Mouse (Mus musculus): Measurements from ENCODE around the gene Smok2b.
A peak's percentile ranks its signal among the peaks of the same experiment; 100 is the strongest.
"Not testable (repeated sequence)": the region's sequence is repeated elsewhere in the genome, so short reads cannot be mapped to it uniquely, and the experiment has no call there.

The Smok2b gene

GRCm38 (mm10) chr17:13229957-13230356, at the start of gene Smok2b:
TSS of gene Smok2b (plus strand) at chr17:13230257.
- DNase-seq (ENCODE audit: low spot score in 2 of 2) = not testable (repeated sequence)

DNA sequence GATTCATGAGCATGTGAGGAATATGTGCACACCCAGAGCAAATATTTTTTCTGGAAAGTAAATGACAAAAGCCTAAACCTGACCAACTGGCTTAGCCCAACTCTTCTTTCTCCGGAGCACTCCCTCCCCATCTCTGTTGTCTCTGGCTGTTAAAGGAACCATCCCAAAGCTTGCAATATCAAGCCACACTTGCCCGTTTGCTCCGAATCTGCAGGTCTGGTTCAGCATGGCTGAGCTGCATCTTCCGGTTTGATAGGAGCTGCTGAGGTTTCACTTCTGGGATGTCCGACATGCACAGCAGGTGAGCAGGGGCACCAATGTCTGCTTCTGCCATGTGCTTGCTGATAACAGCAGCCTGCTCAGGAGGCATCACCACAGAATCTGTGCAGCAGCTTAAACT, 49.6 kb upstream of the Smok2b start:
- peak in 1 of 2 experiments; percentile 10 for DNase-seq (ENCODE audit: low spot score in 2 of 2)

- DNase-seq (ENCODE audit: low spot score in 2 of 2) = not testable (repeated sequence)
Measured at GRCm38 (mm10) chr17:13182712-13183111, 47.3 kb upstream of the Smok2b start.

DNA sequence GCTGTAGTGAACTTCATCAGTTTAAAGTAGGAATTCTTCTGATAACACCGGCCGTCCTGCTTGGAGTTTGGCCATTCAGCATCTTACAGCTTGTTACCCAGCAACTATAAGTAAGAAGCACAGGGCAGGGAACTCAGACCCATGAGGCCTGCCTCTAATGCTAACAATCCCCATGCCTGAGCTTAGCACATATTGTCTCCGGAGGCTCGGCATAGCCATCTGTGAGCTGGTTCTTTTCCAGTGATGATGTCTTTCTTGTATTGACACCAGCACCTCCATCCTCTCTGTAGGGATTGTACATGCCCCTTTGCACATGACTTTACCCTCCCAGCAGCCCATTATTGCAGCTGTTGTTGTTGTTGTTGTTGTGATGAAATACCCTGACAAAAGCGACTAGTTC, 45.5 kb upstream of the Smok2b start:
- not testable (repeated sequence) for DNase-seq (ENCODE audit: low spot score in 2 of 2)

DNA sequence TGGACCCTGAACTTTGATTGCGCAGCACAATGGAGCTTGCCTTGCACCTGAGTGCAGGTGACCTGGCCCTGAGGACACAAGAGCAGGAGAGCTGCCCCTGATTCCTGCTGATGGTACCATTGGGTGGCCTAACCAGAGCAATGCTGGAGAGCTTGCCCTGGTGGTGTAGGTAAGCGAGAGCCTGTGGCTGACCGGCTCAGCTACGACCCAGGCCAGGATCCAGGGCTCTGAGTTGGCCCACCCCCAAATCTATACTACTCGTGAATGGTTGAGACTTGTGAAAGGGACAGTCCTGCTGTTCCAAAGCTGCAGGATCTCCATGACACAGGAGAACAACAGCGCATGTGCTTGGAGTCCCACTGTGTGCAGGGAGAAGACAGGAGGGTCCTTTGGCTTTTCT, 43.5 kb upstream of the Smok2b start:
- DNase-seq (ENCODE audit: low spot score in 2 of 2) = not testable (repeated sequence)

- DNase-seq (ENCODE audit: low spot score in 2 of 2) = not testable (repeated sequence)
Measured at GRCm38 (mm10) chr17:13187621-13188020, 42.4 kb upstream of the Smok2b start.

DNA sequence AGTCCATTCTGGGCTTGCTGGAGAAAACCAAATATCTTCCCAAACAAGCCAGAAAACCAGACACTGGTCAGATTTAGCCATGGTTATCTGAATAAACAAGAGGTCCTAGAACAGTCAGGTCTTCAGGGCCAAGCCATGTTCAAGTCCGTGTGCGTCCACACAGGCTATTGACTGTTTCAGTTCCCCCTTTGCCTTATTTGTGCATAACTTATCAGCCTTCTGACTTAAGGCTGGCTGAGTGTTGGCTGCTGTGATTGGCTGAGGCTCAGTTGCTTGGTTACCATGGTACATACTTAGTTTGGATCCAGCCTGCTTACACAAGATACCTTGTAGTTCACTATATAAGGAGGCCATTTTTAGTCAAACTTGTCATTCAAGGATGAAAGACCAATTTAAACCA, 41.2 kb upstream of the Smok2b start:
- DNase-seq (ENCODE audit: low spot score in 2 of 2) = not testable (repeated sequence)

GRCm38 (mm10) chr17:13190836-13191583, 39.0 kb upstream of the Smok2b start:
- DNase-seq (ENCODE audit: low spot score in 2 of 2) = not testable (repeated sequence)

DNA sequence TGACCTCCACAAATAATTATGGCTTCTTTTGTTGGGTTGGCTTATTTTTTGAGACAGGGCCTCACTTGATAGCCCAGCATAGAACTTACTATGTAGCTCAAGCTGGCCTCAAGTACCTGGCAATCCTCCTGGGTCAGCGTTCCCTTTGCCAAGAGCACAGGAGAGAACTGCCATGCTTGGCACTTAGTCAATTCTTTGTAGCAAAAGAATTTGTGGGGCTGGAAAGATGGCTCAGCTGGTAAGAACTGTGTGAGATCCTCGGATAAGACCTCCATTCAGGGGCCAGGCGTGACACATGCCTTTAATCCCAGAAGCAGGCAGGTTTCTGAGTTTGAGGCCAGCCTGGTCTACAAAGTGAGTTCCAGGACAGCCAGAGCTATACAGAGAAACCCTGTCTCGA, 33.6 kb upstream of the Smok2b start:
- not testable (repeated sequence) for DNase-seq (ENCODE audit: low spot score in 2 of 2)

GRCm38 (mm10) chr17:13198812-13199211, 31.2 kb upstream of the Smok2b start:
- DNase-seq (ENCODE audit: low spot score in 2 of 2) = not testable (repeated sequence)

- DNase-seq (ENCODE audit: low spot score in 2 of 2) = peak; percentile 65 to 72
Measured at GRCm38 (mm10) chr17:13199880-13200409, 30.1 kb upstream of the Smok2b start.

- not testable (repeated sequence) for DNase-seq (ENCODE audit: low spot score in 2 of 2)
Measured at GRCm38 (mm10) chr17:13201551-13201950, 28.5 kb upstream of the Smok2b start.

DNA sequence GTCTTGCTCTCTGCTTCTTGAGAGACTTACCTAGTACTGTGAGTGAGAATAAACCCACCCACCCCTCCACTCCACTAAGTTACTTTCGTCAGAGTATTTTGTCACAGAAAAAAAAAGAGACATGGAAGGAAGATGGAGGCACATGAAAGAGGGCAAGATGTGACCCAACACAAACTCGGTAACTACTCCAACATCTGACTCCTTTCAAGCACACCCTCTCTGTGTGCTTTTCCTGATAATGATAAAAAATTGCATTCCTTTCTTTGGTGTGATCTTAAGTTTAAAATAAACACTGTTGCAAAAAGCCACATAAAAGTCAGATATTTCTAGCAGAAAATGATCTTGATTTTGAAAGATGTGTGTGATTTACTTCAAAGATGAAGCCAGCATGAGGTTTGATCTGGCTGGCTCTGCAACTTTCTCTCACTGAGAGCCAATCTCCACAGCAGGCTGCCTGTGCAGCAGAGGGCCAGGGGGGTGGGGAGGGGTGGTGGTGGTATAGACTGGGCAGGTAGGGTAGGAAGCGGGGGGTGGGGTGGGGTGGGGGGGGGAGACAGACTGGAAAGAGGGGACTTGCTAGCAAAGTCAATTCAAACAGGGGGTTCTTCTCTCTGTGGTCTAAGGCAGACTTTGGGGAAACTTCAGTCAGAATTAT, 27.5 kb upstream of the Smok2b start:
- not testable (repeated sequence) for DNase-seq (ENCODE audit: low spot score in 2 of 2)

DNA sequence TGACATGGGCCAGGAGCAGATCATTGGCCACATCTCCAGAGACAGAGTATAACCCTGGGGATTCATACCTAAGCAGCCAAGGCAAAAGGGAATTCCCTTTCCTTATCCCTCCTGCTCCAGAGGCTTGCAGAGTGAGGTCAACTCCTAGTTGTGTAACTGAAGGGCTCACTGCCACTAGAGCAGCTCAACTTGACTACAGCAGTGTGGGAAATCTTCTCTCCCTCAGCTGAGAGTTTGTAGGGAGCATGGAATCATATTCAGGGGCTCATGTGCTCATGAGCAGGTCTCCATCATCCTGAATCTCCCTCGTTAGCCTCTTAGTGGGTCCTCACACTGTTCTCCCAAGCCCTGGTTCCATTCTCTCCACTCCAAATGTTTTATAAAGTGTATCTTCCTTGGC, 24.8 kb upstream of the Smok2b start:
- DNase-seq (ENCODE audit: low spot score in 2 of 2) = not testable (repeated sequence)

DNA sequence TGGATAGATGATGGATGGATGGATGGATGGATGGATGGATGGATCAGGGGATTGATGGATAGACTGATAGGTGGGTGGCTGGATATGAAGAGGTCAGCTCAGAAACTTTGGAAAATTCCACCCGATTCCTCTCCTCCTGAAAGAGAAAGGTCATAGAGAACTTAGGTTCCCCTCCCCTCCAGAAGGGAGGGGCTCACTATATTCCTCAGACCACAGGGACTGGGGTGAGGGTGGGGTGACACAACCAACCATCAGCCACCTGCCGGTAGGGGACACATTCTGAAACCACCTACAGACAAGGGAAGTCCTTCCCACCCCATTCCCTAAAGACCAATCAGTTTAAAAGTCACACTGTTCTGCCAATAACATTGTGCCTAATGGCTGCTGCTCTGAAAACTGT, 23.6 kb upstream of the Smok2b start:
- DNase-seq (ENCODE audit: low spot score in 2 of 2) = no peak

GRCm38 (mm10) chr17:13208460-13208859, 21.6 kb upstream of the Smok2b start:
- DNase-seq (ENCODE audit: low spot score in 2 of 2) = not testable (repeated sequence)

DNA sequence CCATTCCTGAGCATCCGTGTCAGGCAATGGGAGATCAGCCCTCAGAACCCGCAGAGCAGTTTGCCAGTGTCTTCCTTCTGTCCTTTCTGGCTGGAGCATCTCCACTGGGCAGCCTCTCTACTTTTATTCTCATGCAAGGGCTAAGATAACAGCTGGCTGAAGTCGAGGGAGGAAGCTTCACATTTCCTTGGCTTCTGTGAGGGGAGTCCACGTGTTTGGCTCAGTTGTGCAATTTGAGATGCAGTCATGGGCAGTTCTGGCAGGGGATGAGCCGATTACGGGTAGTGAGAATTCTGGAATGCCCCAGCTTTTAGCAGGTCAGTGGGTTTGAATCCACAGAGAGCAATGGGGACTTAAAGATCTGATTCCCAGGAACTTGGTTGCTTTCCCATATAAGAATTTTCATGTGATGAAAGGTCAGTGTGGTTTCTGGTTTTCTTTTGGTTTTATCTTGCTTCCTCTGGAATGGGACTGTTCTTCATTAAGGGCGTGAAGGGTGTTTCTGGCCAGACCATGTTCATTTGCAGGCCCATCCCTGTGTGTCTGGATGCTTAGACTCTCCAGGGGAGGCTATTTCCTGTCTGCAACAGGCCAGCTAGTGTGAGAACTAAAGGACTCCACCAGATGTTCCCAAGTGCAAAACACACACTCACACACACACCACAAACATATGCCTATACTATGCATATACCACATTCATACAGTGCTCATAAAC, 17.8 kb upstream of the Smok2b start:
- no peak for DNase-seq (ENCODE audit: low spot score in 2 of 2)

DNA sequence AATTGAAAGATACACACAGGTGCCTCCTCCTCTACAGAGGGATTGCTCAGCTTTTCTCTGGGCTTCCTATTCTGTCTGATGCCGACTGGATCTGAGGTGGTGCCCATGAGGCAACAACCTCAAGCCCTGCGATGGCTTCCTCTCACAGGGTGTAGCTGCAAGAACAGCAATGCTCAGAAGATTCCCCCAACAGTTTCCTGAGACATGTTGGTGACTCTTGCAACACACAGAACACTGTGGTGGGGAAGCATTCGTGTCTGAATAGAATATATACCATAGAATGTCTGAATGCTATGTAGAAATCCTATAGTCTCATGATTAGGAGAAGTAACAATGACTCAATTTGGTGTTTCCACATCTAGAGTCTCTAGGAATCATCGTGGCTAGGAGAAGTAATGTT, 15.9 kb upstream of the Smok2b start:
- DNase-seq (ENCODE audit: low spot score in 2 of 2) = no peak

DNA sequence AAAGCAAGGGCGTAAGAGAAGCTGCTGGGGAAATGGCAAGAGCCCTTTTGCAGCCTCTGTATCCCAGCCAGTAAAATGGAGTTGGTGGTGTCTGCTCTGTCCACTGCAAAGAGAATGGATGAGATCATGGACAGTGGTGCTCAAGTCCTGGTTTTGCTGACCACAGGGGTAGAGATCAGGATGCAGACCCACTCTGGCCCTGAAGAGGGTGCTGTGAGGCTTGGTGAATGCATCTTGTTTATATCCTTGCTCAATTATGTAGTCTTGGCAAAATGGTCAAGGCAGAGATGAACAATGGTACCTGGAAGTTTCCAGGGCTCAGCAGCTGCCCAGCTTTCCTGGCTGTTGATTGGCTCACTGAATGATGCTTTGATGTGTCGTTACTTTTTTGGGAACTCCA, 14.5 kb upstream of the Smok2b start:
- DNase-seq (ENCODE audit: low spot score in 2 of 2) = no peak

DNA sequence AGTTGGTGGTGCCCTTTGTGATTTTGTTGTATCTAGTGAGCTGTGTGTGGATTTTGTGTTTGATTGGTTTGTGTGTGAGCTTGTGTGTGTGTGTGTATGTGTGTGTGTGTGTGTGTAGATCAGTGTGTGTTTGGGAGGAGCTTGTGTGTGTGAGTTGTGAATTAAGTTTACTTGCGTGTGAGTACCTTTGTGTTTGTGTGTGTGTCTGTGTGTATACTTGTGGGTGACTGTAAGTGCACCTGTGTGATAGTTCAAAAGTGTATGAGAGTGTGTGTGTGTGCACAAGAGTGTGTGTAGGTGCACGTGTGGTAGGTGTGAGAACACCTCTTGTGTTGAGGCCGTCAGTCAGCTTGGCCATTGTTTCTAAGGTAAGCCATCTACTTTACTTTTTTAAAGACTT, 9.2 kb upstream of the Smok2b start, which contains the start of gene Smok2a:
TSS of gene Smok2a (plus strand) at position 301 of the 400 bp plus-strand sequence.
- no peak for DNase-seq (ENCODE audit: low spot score in 2 of 2)

DNA sequence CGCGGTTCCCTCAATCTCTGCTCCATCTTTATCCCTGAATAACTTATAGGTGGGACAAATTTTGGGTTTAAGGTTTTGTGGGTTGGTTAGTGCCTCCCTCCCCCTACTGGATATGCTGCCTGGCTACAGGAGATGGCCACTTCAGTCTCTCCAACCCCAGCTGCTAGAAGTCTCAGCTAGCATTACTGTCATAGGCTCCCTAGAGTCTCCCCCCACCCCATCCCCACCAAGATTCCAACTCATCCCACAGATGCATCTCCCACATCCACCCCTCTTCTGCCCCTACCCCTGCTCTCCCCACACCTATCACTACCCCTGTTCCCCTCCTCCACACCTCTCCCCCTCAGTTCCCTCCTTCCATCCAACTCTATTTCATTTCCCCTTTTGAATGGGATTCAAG, 8.1 kb upstream of the Smok2b start:
- DNase-seq (ENCODE audit: low spot score in 2 of 2) = not testable (repeated sequence)

DNA sequence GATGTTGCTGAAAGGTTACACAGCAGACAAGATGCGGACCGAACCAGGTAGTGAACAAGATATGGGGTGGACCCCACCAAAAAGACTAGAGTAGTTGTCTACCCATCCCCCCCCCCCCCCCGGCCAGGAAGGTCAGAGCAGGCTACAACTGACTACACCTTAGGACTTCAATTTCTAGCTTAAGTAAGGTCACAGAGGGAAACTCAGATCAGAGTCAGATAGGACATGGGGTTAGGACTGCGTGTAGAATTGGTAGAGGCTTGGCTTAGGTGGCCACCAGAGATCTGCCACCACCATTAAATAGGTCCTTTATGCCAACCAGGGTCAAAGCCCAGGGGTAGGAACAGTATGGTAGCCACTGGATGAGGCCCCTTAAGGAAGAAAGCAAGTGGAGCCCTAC, 9.4 kb downstream of the Smok2b start:
- DNase-seq (ENCODE audit: low spot score in 2 of 2) = not testable (repeated sequence)

Data from right cerebral cortex, postnatal 10 days (tissue).